Mouse (Mus musculus) erythroblast, embryonic 14.5 days (primary cell): ENCODE data around the gene Trappc2. TPM values are rescaled to one million over a fixed set of nuclear protein-coding genes. Genes with fewer than 3 reads are reported as not detected.

ENCODE experiments used
- H3K27me3 ChIP-seq: 2 replicates; pipeline ENCODE4 v1.6.1; 2012; ENCODE audit warnings: inconsistent platforms; ENCODE audit not compliant: control insufficient read depth
- H3K36me3 ChIP-seq: 2 replicates; pipeline ENCODE4 v1.6.1; 2012; ENCODE audit warnings: mild to moderate bottlenecking, inconsistent platforms; ENCODE audit not compliant: control insufficient read depth
- H3K4me1 ChIP-seq: 2 replicates; pipeline ENCODE4 v1.6.1; 2012; ENCODE audit warnings: inconsistent platforms; ENCODE audit not compliant: control insufficient read depth
- H3K4me3 ChIP-seq: replicated peaks from 2 replicates; pipeline ENCODE3; 2012; ENCODE audit warnings: moderate library complexity, mild to moderate bottlenecking, inconsistent platforms
- H3K9me3 ChIP-seq: 2 replicates; pipeline ENCODE4 v1.6.1; 2012; ENCODE audit warnings: low read length, inconsistent platforms, mixed read lengths; ENCODE audit not compliant: control insufficient read depth
- GATA1 ChIP-seq: IDR thresholded peaks from 2 replicates; pipeline ENCODE4 v1.6.1; 2012; ENCODE audit warnings: low read length, inconsistent platforms, mixed read lengths
- TAL1 ChIP-seq: IDR thresholded peaks from 3 replicates; pipeline ENCODE4 v1.6.1; 2012; ENCODE audit warnings: low read length, inconsistent platforms, mixed read lengths
- polyA plus RNA-seq: library from polyadenylated mRNA; stranded (reverse); fragments of >175 nt; gene quantifications from 2 replicates; pipeline ENCODE4 v1.2.3, GENCODE M21; 2012

Trappc2 gene
- polyA plus RNA-seq, 1 experiment: 0.11 TPM

DNA sequence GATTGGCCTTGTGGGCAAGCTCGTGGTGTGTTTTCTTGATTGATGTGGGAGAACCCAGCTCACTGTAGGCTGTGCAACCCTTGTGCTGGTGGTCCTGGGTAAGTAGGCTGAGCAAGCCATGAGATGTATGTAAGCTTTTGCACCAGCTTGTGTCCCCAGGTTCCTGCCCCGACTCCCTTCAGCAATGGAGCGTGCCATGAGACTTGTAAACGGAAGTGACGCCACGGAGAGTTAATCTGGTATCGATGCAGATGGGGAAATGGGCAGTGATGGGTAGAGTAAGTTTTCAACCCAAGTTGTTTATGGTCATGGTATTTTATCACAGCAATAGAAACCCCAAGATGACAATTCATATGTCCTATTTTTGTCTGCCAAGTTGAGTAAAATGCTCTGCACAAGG is 27.9 kb downstream of the Trappc2 start:
- Histone ChIP-seq H3K27me3 (no peaks in the 10 kb centered on the region), H3K9me3 (no peaks in the 10 kb centered on the region), H3K4me3 (no peak overlapping the region), H3K36me3 (peaks cover 22% of the 10 kb centered on the region), H3K4me1 (no peaks in the 10 kb centered on the region)
- no peak for TF ChIP-seq GATA1
- no peak for TF ChIP-seq TAL1

DNA sequence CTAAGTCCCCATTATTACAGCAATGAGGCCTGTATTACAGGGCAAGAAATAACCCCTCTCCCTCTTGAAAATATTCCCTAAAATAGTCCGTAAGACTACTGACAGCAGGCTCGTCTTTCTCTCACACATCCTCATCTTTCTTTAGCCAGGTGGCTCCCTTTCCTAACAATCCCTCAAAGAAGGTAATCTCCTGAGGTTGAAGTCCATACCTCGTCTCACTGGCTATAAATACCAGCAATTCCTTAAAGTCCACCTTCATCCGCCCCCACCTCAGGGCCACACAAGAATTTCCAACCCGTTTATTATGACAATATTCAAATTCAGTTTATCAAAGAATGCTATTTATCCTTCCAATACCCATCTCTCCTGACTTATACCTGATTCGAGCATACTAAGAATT is 32.2 kb downstream of the Trappc2 start:
- TF ChIP-seq TAL1: no peak
- no peak for TF ChIP-seq GATA1
- H3K4me3 ChIP-seq: no peak overlapping the region
- H3K4me1 ChIP-seq: peaks cover under 1% of the 10 kb centered on the region; the same call in 1 of the 2 replicates
- H3K9me3 ChIP-seq: no peaks in the 10 kb centered on the region
- H3K36me3 ChIP-seq: peaks cover 43% of the 10 kb centered on the region
- H3K27me3 ChIP-seq: no peaks in the 10 kb centered on the region

DNA sequence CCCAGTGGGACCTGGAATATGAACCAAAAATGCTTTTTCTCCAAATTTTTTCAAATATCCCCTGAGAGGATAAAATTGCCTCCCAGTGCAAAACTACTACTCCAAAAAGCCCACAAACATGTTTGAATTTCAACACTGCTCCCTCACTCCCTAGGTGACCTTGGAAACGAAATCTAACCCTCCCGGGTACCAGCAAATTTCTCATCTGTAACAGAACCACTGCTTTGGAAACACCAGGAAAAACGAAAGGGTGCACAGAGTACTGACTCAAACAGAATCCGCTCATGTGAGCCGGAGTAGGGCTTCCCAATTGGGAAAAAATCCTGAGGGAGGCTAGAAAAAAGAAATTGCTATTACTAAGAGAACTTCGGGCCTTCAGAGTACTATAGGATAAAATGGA is 37.0 kb downstream of the Trappc2 start:
- H3K36me3 ChIP-seq: peaks cover 30% of the 10 kb centered on the region
- H3K4me3 ChIP-seq: no peak overlapping the region
- peaks cover 8% of the 10 kb centered on the region for H3K9me3 ChIP-seq
- TF ChIP-seq TAL1: no peak
- no peak for TF ChIP-seq GATA1
- no peaks in the 10 kb centered on the region; the same call in 1 of the 2 replicates for H3K27me3 ChIP-seq
- H3K4me1 ChIP-seq: peaks cover 12% of the 10 kb centered on the region

DNA sequence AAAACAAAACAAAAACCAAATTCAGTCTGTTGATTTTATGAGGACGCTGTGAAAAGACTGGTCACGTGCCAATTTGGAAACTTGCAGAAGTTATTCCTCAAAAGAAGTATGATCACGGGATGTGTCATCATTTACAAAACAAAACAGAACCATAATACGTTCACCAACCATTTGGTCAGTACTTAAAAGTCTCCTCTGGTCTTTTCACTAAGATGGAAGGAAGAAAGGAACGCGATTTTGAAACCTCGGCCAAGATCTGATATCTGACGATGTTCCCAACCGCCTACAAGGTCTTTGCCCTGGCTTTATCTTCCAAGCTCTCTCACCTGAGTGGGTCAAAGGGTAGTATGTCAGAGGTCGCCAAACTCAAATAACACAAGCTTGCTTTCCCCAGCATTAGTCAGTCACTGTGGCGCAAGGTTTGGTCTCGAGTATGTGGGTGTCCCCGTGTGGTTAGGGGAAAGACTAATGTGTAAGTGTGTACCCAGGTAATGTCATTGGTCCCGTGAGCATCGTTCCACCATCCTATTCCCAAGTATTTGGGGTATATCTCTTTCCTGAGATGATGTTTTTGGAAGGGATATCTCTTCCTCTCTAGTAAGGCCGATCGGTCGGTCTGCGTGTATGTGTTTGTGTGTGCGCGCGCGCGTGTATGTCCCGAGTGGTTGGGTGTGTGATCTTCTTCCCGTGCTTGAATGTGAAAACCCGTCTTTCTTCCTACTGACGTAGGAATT is 38.4 kb downstream of the Trappc2 start:
- Histone ChIP-seq H3K4me1 (peaks cover 12% of the 10 kb centered on the region), H3K9me3 (peaks cover 8% of the 10 kb centered on the region), H3K27me3 (no peaks in the 10 kb centered on the region; the same call in 1 of the 2 replicates), H3K36me3 (peaks cover 27% of the 10 kb centered on the region), H3K4me3 (peak overlapping the region; percentile 86)
- peak; percentile 14; the same call in 1 of the 2 replicates for TF ChIP-seq GATA1
- TF ChIP-seq TAL1: no peak

DNA sequence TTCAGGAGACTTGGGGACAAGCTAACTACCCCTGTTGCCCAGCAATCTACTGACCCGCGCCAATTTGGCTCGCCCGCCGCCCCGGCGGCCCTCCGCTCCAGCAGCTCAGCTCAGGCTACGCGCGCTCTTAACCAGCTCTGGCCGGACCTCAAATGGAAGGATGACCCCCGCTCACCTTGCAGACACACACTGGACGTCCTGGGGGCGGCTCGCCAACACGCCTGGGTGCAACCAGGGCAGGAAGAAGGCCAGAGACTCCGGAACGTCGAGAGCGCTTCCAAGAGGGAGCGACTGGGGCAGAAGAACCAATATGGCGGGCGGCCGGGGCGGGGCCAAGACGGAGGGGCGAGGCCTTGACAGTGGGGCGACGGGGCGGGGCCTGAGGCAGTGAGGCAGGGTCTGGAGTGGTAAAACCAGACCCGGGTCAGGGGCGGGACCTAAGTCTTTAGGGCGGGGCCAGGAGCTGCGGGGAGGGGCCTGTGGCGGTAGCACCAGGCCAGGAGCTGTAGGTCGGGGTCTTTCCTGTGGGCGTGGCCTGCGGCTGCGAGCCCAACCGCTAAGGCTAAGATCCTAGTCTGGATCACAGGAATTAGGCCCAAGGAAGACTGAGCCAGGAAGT is 39.1 kb downstream of the Trappc2 start, which contains the start of gene Rab9:
Gene Rab9, minus strand, starts transcription at position 503 of the 619 bp plus-strand sequence.
- Histone ChIP-seq H3K27me3 (no peaks in the 10 kb centered on the region; the same call in 1 of the 2 replicates), H3K4me3 (peak within 1 kb of the TSS; percentile 86), H3K4me1 (peaks cover 12% of the 10 kb centered on the region), H3K9me3 (peaks cover 8% of the 10 kb centered on the region), H3K36me3 (peaks cover 23% of the 10 kb centered on the region)
- TF ChIP-seq GATA1: no peak
- no peak for TF ChIP-seq TAL1

DNA sequence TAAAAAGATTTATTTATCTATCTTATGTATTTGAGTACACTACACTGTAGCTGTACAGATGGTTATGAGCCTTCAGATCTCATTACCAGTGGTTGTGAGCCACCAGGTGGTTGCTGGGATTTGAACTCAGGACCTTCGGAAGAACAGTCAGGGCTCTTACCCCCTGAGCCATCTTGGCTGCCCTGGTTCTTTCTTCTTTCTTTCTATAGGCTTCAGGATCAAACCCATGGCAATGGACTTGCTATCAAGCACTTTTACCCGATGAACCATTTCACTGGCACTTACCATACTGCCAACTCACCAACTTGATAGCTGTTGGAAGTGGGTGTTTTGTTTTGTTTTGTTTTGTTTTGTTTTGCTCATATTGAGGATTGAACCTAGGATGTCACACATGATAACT is 54.7 kb downstream of the Trappc2 start:
- no peak for TF ChIP-seq GATA1
- no peak for TF ChIP-seq TAL1
- no peaks in the 10 kb centered on the region for H3K36me3 ChIP-seq
- H3K9me3 ChIP-seq: no peaks in the 10 kb centered on the region
- H3K27me3 ChIP-seq: no peaks in the 10 kb centered on the region
- H3K4me1 ChIP-seq: no peaks in the 10 kb centered on the region
- H3K4me3 ChIP-seq: no peak overlapping the region

DNA sequence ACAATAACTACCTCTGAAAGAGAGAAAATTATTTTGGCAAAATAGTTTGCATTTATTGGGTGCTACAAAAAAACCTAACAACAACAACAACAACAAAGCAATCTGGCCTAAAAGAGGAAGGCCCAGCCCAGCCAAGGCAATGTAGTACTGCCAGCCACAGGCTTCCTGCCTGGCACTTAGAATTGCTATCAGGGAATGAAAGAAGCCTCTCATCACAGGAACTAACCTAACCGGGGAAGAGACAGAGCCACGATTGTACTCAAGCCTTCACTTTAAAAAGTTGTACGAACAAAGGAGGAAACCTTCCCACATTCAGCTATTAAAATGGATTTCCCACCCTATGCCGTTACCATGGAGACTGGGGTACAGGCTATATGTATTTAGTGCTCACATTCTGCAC is 57.4 kb downstream of the Trappc2 start:
- H3K27me3 ChIP-seq: no peaks in the 10 kb centered on the region
- H3K36me3 ChIP-seq: no peaks in the 10 kb centered on the region; the same call in none of the 2 replicates
- no peaks in the 10 kb centered on the region for H3K4me1 ChIP-seq
- TF ChIP-seq GATA1 (no peak), TAL1 (no peak)
- no peaks in the 10 kb centered on the region for H3K9me3 ChIP-seq
- no peak overlapping the region for H3K4me3 ChIP-seq

DNA sequence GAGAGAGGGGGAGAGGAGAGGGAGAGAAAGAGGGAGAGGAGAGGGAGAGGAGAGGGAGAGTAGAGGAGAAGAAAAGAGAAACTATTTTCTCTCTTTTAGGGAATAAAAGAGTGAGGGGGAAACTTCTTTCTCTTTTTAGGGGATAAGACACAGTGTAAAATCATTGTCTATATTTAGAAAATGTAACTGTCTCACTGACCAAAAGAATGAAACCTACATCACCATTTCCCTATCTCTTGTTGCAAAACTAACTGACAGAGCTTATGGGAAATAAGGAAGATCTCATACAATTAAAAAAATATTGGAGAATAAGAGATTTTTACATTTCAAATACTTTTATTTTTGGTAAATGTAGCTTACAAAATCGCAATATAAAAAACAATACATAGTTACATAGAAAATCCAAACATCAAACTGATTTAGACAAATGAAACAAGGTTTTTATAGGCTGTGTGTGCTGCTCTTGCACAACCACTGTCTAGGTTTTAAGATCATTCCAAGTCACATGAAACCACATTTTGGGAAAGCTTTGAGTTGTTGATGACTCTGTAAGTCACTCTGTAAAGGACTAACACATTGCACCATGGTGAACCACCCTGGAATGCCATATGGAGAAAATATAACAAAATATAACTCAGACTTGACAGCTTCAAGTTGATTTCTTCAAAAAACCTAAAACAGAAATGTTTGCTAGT is 59.3 kb downstream of the Trappc2 start:
- TF ChIP-seq GATA1 (no peak), TAL1 (no peak)

More for the DNA sequence above, 59.3 kb downstream of the Trappc2 start:
- Histone ChIP-seq H3K4me1 (no peaks in the 10 kb centered on the region), H3K36me3 (peaks cover 5% of the 10 kb centered on the region), H3K4me3 (no peak overlapping the region), H3K27me3 (no peaks in the 10 kb centered on the region), H3K9me3 (no peaks in the 10 kb centered on the region)

Other genes starting within 250 kb of the Trappc2 start
- gene Gpm6b, start 201.7 kb upstream of the Trappc2 start, polyA plus RNA-seq: 0.01 TPM in 1 of 2 replicates, not detected in the other
- 0.11 and 0.12 TPM in 2 replicates for gene Ofd1, start 130 bp downstream of the Trappc2 start, polyA plus RNA-seq
- gene Rab9, start 39.3 kb downstream of the Trappc2 start, polyA plus RNA-seq: 0.06 and 0.11 TPM in 2 replicates
- 0.01 and 0.02 TPM in 2 replicates for gene Tceanc, start 78.0 kb downstream of the Trappc2 start, polyA plus RNA-seq
- gene Egfl6, start 145.1 kb downstream of the Trappc2 start, polyA plus RNA-seq: not detected in 2 replicates